Mouse (Mus musculus) lung, postnatal 0 days (tissue): ENCODE results near the gene Uvrag. TPM values are rescaled to one million over a fixed set of nuclear protein-coding genes. Genes with fewer than 3 reads are reported as not detected.
A peak's percentile ranks its signal among the peaks of the same experiment; 100 is the strongest.

Experiments
- ATAC-seq: fragments of 200-750 bp; cut with Nextera tagmentation; 2 replicates; pipeline ENCODE4 v1.8.0; 2017; ENCODE audit warnings: moderate library complexity
- DNase-seq: peaks from one replicate; pipeline ENCODE4 v3.0.0-alpha.2; 2016; ENCODE audit warnings: low spot score
- H3K27ac ChIP-seq: fragments of 300-500 bp; sonication (generic); 2 replicates; pipeline ENCODE4 v1.5.1; 2014; ENCODE audit warnings: antibody characterized with exemption, mild to moderate bottlenecking, low read length, mixed read lengths
- H3K27me3 ChIP-seq: fragments of 300-500 bp; sonication (generic); replicated peaks from 2 replicates; pipeline ENCODE4 v1.6.1; 2014; ENCODE audit warnings: low read length, mixed read lengths; ENCODE audit not compliant: insufficient read depth
- H3K36me3 ChIP-seq: fragments of 300-500 bp; sonication (generic); 2 replicates; pipeline ENCODE4 v1.6.1; 2014; ENCODE audit warnings: low read length, mixed read lengths; ENCODE audit not compliant: insufficient read depth
- H3K4me1 ChIP-seq: fragments of 300-500 bp; sonication (generic); 2 replicates; pipeline ENCODE4 v1.6.1; 2014; ENCODE audit warnings: antibody characterized with exemption, low read depth, low read length, mixed read lengths; ENCODE audit not compliant: insufficient read depth
- H3K4me2 ChIP-seq: fragments of 300-500 bp; sonication (generic); replicated peaks from 2 replicates; pipeline ENCODE4 v1.6.1; 2014; ENCODE audit warnings: low read depth, mild to moderate bottlenecking, low read length, moderate library complexity, mixed read lengths
- H3K4me3 ChIP-seq: fragments of 300-500 bp; sonication (generic); 2 replicates; pipeline ENCODE4 v1.5.1; 2014; ENCODE audit warnings: low read depth, low read length
- H3K9ac ChIP-seq: fragments of 300-500 bp; sonication (generic); replicated peaks from 2 replicates; pipeline ENCODE4 v1.6.1; 2014; ENCODE audit warnings: low read depth, mild to moderate bottlenecking
- H3K9me3 ChIP-seq: fragments of 300-500 bp; sonication (generic); 2 replicates; pipeline ENCODE4 v1.6.1; 2016; ENCODE audit warnings: low read length, mixed read lengths
- CTCF ChIP-seq: IDR thresholded peaks from 2 replicates; pipeline ENCODE4 v1.5.1; 2016; ENCODE audit warnings: antibody characterized with exemption, mild to moderate bottlenecking
- EP300 ChIP-seq: IDR thresholded peaks from 2 replicates; pipeline ENCODE4 v1.6.1; 2016; ENCODE audit warnings: antibody characterized with exemption, mild to moderate bottlenecking, control low read depth
- WGBS: fragments of 180-500 bp; shearing (Covaris S2); extraction: QIAGEN DNeasy Blood & Tissue Kit; methylation state at CpG from one replicate; pipeline ENCODE4 v1.1.7; 2014; 5-methylcytosine and 5-hydroxymethylcytosine counted together
- polyA plus RNA-seq: library from polyadenylated mRNA; unstranded; fragments of >200 nt; fragmentation: Nextera tagmentation; extraction: Ambion mirVana; gene quantifications from 2 replicates; pipeline ENCODE4 v1.2.1, GENCODE M21; 2015

Uvrag gene
- polyA plus RNA-seq, 1 experiment from 2014 or later, result 23.4 TPM

- peak; percentile 1; the same call in 1 of the 2 replicates for ATAC-seq
Measured at GRCm38 (mm10) chr7:99140511-99140910, 430 bp downstream of the Uvrag start.

GRCm38 (mm10) chr7:99139841-99140491, 975 bp downstream of the Uvrag start:
- peaks cover 9% of the 10 kb centered on the region; the same call in 1 of the 2 replicates for H3K4me1 ChIP-seq
- no peaks in the 10 kb centered on the region for H3K9me3 ChIP-seq
- peak overlapping the region; percentile 89 for H3K9ac ChIP-seq
- WGBS, result under 1% methylated on average over 13 of the region's 13 CpGs
- H3K4me2 ChIP-seq, result peak overlapping the region; percentile 67
- ATAC-seq (no peak), DNase-seq (peak; percentile 68)
- peak overlapping the region; percentile 94 for H3K27ac ChIP-seq
- TF ChIP-seq CTCF (no peak), EP300 (no peak; the same call in none of the 2 replicates)
- H3K4me3 ChIP-seq, result peak overlapping the region; percentile 99
- H3K36me3 ChIP-seq, result no peaks in the 10 kb centered on the region
- H3K27me3 ChIP-seq, result no peaks in the 10 kb centered on the region

More at GRCm38 (mm10) chr7:99140511-99140910, 430 bp downstream of the Uvrag start:
- no peaks in the 10 kb centered on the region for H3K9me3 ChIP-seq
- peaks cover 9% of the 10 kb centered on the region; the same call in 1 of the 2 replicates for H3K4me1 ChIP-seq
- TF ChIP-seq EP300, result no peak
- no peak for TF ChIP-seq CTCF
- H3K27me3 ChIP-seq, result no peaks in the 10 kb centered on the region
- H3K36me3 ChIP-seq, result no peaks in the 10 kb centered on the region
- peak overlapping the region; percentile 89 for H3K9ac ChIP-seq
- peak; percentile 39 for DNase-seq
- H3K4me2 ChIP-seq, result peak overlapping the region; percentile 67
- H3K4me3 ChIP-seq, result peak overlapping the region; percentile 99
- peak overlapping the region; percentile 94 for H3K27ac ChIP-seq
- WGBS, result 1% methylated on average over 29 of the region's 39 CpGs

- Histone ChIP-seq H3K4me3 (no peak overlapping the region), H3K9me3 (no peaks in the 10 kb centered on the region), H3K9ac (no peak overlapping the region), H3K4me2 (no peak overlapping the region), H3K27me3 (no peaks in the 10 kb centered on the region), H3K4me1 (peaks cover 15% of the 10 kb centered on the region; the same call in 1 of the 2 replicates), H3K36me3 (no peaks in the 10 kb centered on the region), H3K27ac (no peak overlapping the region)
- WGBS, result 100% methylated on average over 4 of the region's 4 CpGs
- DNase-seq (no peak), ATAC-seq (no peak)
- TF ChIP-seq CTCF, result no peak
- no peak for TF ChIP-seq EP300
Measured at GRCm38 (mm10) chr7:99137541-99137940, 3.4 kb downstream of the Uvrag start.

- no peak overlapping the region for H3K9ac ChIP-seq
- H3K27ac ChIP-seq, result no peak overlapping the region
- no peak overlapping the region for H3K4me2 ChIP-seq
- ATAC-seq (no peak), DNase-seq (no peak)
- no peaks in the 10 kb centered on the region for H3K36me3 ChIP-seq
- peaks cover 17% of the 10 kb centered on the region; the same call in 1 of the 2 replicates for H3K4me1 ChIP-seq
- H3K9me3 ChIP-seq, result no peaks in the 10 kb centered on the region
- no peaks in the 10 kb centered on the region for H3K27me3 ChIP-seq
- H3K4me3 ChIP-seq, result no peak overlapping the region
- TF ChIP-seq EP300 (no peak), CTCF (no peak)
- 50% methylated on average over 6 of the region's 6 CpGs for WGBS
Measured at GRCm38 (mm10) chr7:99136789-99137188, 4.2 kb downstream of the Uvrag start.

GRCm38 (mm10) chr7:99133811-99134402, 7.0 kb downstream of the Uvrag start:
- peak overlapping the region; percentile 71 for H3K27ac ChIP-seq
- no peaks in the 10 kb centered on the region for H3K9me3 ChIP-seq
- peak; percentile 38 for ATAC-seq
- peak; percentile 84 for DNase-seq
- no peaks in the 10 kb centered on the region for H3K36me3 ChIP-seq
- H3K4me1 ChIP-seq, result peaks cover 24% of the 10 kb centered on the region; the same call in 1 of the 2 replicates
- no peak overlapping the region for H3K9ac ChIP-seq
- H3K27me3 ChIP-seq, result no peaks in the 10 kb centered on the region
- peak overlapping the region; percentile 36 for H3K4me2 ChIP-seq
- 0 out of 2 replicates have a peak, but pooled peaks have one; percentile 35 for TF ChIP-seq EP300
- TF ChIP-seq CTCF, result no peak
- H3K4me3 ChIP-seq, result no peak overlapping the region
- 25% methylated on average over 8 of the region's 8 CpGs for WGBS

GRCm38 (mm10) chr7:99132597-99132996, 8.3 kb downstream of the Uvrag start:
- TF ChIP-seq CTCF, result no peak
- no peak for TF ChIP-seq EP300
- Histone ChIP-seq H3K4me3 (no peak overlapping the region), H3K9me3 (no peaks in the 10 kb centered on the region), H3K27ac (peak overlapping the region; percentile 84), H3K4me1 (peaks cover 19% of the 10 kb centered on the region; the same call in 1 of the 2 replicates), H3K4me2 (peak overlapping the region; percentile 25; the same call in 1 of the 2 replicates), H3K27me3 (no peaks in the 10 kb centered on the region), H3K9ac (no peak overlapping the region), H3K36me3 (no peaks in the 10 kb centered on the region)
- 36% methylated on average over 9 of the region's 9 CpGs for WGBS
- ATAC-seq (peak; percentile 15; the same call in 1 of the 2 replicates), DNase-seq (peak; percentile 31)
